Mouse (Mus musculus): ENCODE data around the gene Tex38.

- no peak for TF ChIP-seq CTCF (IDR thresholded peaks at IDR 0.05)
- TF ChIP-seq EP300 (IDR thresholded peaks at IDR 0.05) = no peak
Measured at GRCm38 (mm10) chr4:115780269-115780668, 549 bp downstream of the Tex38 start.

All from lung, postnatal 0 days (tissue).